Mouse (Mus musculus) midbrain, postnatal 0 days (tissue): ENCODE data around the gene Fiz1. TPM values are rescaled to one million over a fixed set of nuclear protein-coding genes. Genes with fewer than 3 reads are reported as not detected.

Source experiments
- ATAC-seq: fragments of 200-750 bp; cut with Nextera tagmentation; 2 replicates; pipeline ENCODE4 v1.8.0; 2017; ENCODE audit warnings: moderate number of reproducible peaks, mild to moderate bottlenecking, moderate TSS enrichment, moderate library complexity; ENCODE audit not compliant: low FRiP score
- DNase-seq: peaks from one replicate; pipeline ENCODE4 v3.0.0-alpha.2; 2015; ENCODE audit warnings: low spot score
- H3K27ac ChIP-seq: fragments of 300-500 bp; sonication (generic); 2 replicates; pipeline ENCODE4 v1.5.1; 2014; ENCODE audit warnings: low read depth, mild to moderate bottlenecking, low read length, mixed read lengths
- H3K27me3 ChIP-seq: fragments of 300-500 bp; sonication (generic); 2 replicates; pipeline ENCODE4 v1.6.1; 2014; ENCODE audit warnings: low read length, control low read depth, mixed read lengths; ENCODE audit not compliant: insufficient read depth
- H3K36me3 ChIP-seq: fragments of 300-500 bp; sonication (generic); 2 replicates; pipeline ENCODE4 v1.6.1; 2014; ENCODE audit warnings: low read length, control low read depth, mixed read lengths; ENCODE audit not compliant: insufficient read depth
- H3K4me1 ChIP-seq: fragments of 300-500 bp; sonication (generic); 2 replicates; pipeline ENCODE4 v1.6.1; 2014; ENCODE audit warnings: mild to moderate bottlenecking, control low read depth, antibody characterized with exemption, low read length, mixed read lengths; ENCODE audit not compliant: insufficient read depth
- H3K4me2 ChIP-seq: fragments of 300-500 bp; sonication (generic); 2 replicates; pipeline ENCODE4 v1.6.1; 2014; ENCODE audit warnings: low read depth, mild to moderate bottlenecking, low read length, mixed read lengths; ENCODE audit not compliant: poor library complexity, severe bottlenecking
- H3K4me3 ChIP-seq: fragments of 300-500 bp; sonication (generic); 2 replicates; pipeline ENCODE4 v1.5.1; 2014; ENCODE audit warnings: low read depth, mild to moderate bottlenecking, low read length, moderate library complexity
- H3K9ac ChIP-seq: fragments of 300-500 bp; sonication (generic); replicated peaks from 2 replicates; pipeline ENCODE4 v1.6.1; 2014; ENCODE audit warnings: mild to moderate bottlenecking, low read length, moderate library complexity, mixed read lengths; ENCODE audit not compliant: poor library complexity, severe bottlenecking
- H3K9me3 ChIP-seq: fragments of 300-500 bp; sonication (generic); 2 replicates; pipeline ENCODE4 v1.6.1; 2016; ENCODE audit warnings: low read length, control low read depth
- CTCF ChIP-seq: IDR thresholded peaks from 2 replicates; pipeline ENCODE4 v1.5.1; 2016; ENCODE audit warnings: antibody characterized with exemption, mild to moderate bottlenecking
- WGBS: fragments of 180-500 bp; shearing (Covaris S2); extraction: QIAGEN DNeasy Blood & Tissue Kit; methylation state at CpG from one replicate; pipeline ENCODE4 v1.1.7; 2014; 5-methylcytosine and 5-hydroxymethylcytosine counted together
- polyA plus RNA-seq: library from polyadenylated mRNA; unstranded; fragments of >200 nt; fragmentation: Nextera tagmentation; extraction: Ambion mirVana; gene quantifications from 2 replicates; pipeline ENCODE4 v1.2.1, GENCODE M21; 2015
- total RNA-seq: library from RNA; depleted of rRNA; stranded (reverse); fragments of >200 nt; gene quantifications from 2 replicates; pipeline ENCODE4 v1.2.3, GENCODE M21; 2014; rRNA removed

Gene Fiz1
- total and polyA plus RNA-seq, 2 experiments from 2014 or later, result 25.7 to 36.1 TPM

DNA sequence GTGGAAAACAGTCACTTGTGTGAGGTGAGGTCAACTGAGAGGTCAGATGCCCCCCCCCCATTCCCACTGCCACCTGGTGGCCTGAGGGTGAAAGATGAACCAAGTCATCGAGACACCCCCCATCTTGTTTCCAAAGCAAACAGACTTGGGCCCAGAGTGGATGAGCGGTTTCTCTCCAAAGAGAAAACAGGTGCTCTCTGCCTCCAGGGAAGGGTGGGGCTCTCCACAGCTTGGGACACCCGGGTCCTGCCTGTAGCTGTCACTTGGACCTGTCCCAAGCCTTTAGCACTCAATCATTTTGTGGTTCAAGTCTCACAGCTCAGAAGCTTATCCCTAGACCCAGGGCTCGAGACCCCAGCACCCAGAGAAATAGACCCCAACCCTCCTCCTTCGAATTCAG lies 51.0 kb downstream of the Fiz1 start:
- Histone ChIP-seq H3K9ac (no peak overlapping the region), H3K4me1 (no peaks in the 10 kb centered on the region), H3K4me2 (no peak overlapping the region), H3K27me3 (no peaks in the 10 kb centered on the region), H3K36me3 (no peaks in the 10 kb centered on the region), H3K9me3 (no peaks in the 10 kb centered on the region), H3K4me3 (no peak overlapping the region), H3K27ac (no peak overlapping the region)
- ATAC-seq (no peak), DNase-seq (no peak)
- 80% methylated on average over 5 of the region's 5 CpGs for WGBS
- TF ChIP-seq CTCF, result no peak

- H3K9me3 ChIP-seq, result no peaks in the 10 kb centered on the region
- no peak overlapping the region for H3K4me3 ChIP-seq
- H3K36me3 ChIP-seq, result no peaks in the 10 kb centered on the region
- no peak for TF ChIP-seq CTCF
- no peak overlapping the region for H3K27ac ChIP-seq
- no peak for DNase-seq
- H3K4me1 ChIP-seq, result no peaks in the 10 kb centered on the region
- no peak for ATAC-seq
- H3K9ac ChIP-seq, result no peak overlapping the region
- H3K4me2 ChIP-seq, result no peak overlapping the region
- no peaks in the 10 kb centered on the region for H3K27me3 ChIP-seq
- 84% methylated on average over 10 of the region's 10 CpGs for WGBS
Observed at GRCm38 (mm10) chr7:4957361-4957760, 57.1 kb downstream of the Fiz1 start.

Other genes with a start within 250 kb of the Fiz1 start
- not detected in 2 replicates for gene Fam71e2, start 243.4 kb downstream of the Fiz1 start, total RNA-seq
- not detected in 2 replicates for gene Fam71e2, start 243.4 kb downstream of the Fiz1 start, polyA plus RNA-seq
- 1.4 and 2.0 TPM in 2 replicates for gene Il11, start 231.8 kb downstream of the Fiz1 start, total RNA-seq
- 1.7 and 2.5 TPM in 2 replicates for gene Il11, start 231.8 kb downstream of the Fiz1 start, polyA plus RNA-seq
- not detected in 2 replicates for gene Tmem190, start 231.8 kb downstream of the Fiz1 start, total RNA-seq
- gene Tmem190, start 231.8 kb downstream of the Fiz1 start, polyA plus RNA-seq, result 0.39 and 0.48 TPM in 2 replicates
- gene Tmem238, start 225.0 kb downstream of the Fiz1 start, total RNA-seq, result 14.6 and 16.6 TPM in 2 replicates
- gene Tmem238, start 225.0 kb downstream of the Fiz1 start, polyA plus RNA-seq, result 16.0 and 18.2 TPM in 2 replicates
- 131 and 177 TPM in 2 replicates for gene Rpl28, start 221.8 kb downstream of the Fiz1 start, total RNA-seq
- gene Rpl28, start 221.8 kb downstream of the Fiz1 start, polyA plus RNA-seq, result 289 TPM in 2 replicates
- gene Ube2s, start 202.1 kb downstream of the Fiz1 start, total RNA-seq, result 264 and 276 TPM in 2 replicates
- 207 and 210 TPM in 2 replicates for gene Ube2s, start 202.1 kb downstream of the Fiz1 start, polyA plus RNA-seq
- gene Shisa7, start 170.0 kb downstream of the Fiz1 start, total RNA-seq, result 51.4 and 68.5 TPM in 2 replicates
- 9.3 and 10.1 TPM in 2 replicates for gene Shisa7, start 170.0 kb downstream of the Fiz1 start, polyA plus RNA-seq
- 1.0 and 2.0 TPM in 2 replicates for gene Isoc2b, start 144.4 kb downstream of the Fiz1 start, total RNA-seq
- 3.7 and 5.8 TPM in 2 replicates for gene Isoc2b, start 144.4 kb downstream of the Fiz1 start, polyA plus RNA-seq
- 5.8 and 7.7 TPM in 2 replicates for gene Isoc2a, start 137.5 kb downstream of the Fiz1 start, total RNA-seq
- gene Isoc2a, start 137.5 kb downstream of the Fiz1 start, polyA plus RNA-seq, result 0.38 and 0.52 TPM in 2 replicates
- gene Gm36210, start 108.2 kb downstream of the Fiz1 start, total RNA-seq, result 0.57 TPM in 1 of 2 replicates, not detected in the other
- gene Gm36210, start 108.2 kb downstream of the Fiz1 start, polyA plus RNA-seq, result 0.32 and 0.43 TPM in 2 replicates
- 10.6 and 12.3 TPM in 2 replicates for gene Zfp628, start 99.5 kb downstream of the Fiz1 start, total RNA-seq
- gene Zfp628, start 99.5 kb downstream of the Fiz1 start, polyA plus RNA-seq, result 5.1 and 5.6 TPM in 2 replicates
- gene Nat14, start 92.7 kb downstream of the Fiz1 start, total RNA-seq, result 44.8 and 49.7 TPM in 2 replicates
- gene Nat14, start 92.7 kb downstream of the Fiz1 start, polyA plus RNA-seq, result 33.2 and 35.9 TPM in 2 replicates
- gene Ssc5d, start 88.9 kb downstream of the Fiz1 start, total RNA-seq, result 1.9 and 3.4 TPM in 2 replicates
- gene Ssc5d, start 88.9 kb downstream of the Fiz1 start, polyA plus RNA-seq, result 1.2 and 1.6 TPM in 2 replicates
- 0.49 TPM in 1 of 2 replicates, not detected in the other for gene Sbk2, start 50.3 kb downstream of the Fiz1 start, total RNA-seq
- gene Sbk2, start 50.3 kb downstream of the Fiz1 start, polyA plus RNA-seq, result 0.20 TPM in 1 of 2 replicates, not detected in the other
- gene Sbk3, start 43.5 kb downstream of the Fiz1 start, total RNA-seq, result 0.49 and 1.8 TPM in 2 replicates
- gene Sbk3, start 43.5 kb downstream of the Fiz1 start, polyA plus RNA-seq, result 0.45 and 0.46 TPM in 2 replicates
- gene Zfp579, start 18.5 kb downstream of the Fiz1 start, total RNA-seq, result 53.2 and 54.3 TPM in 2 replicates
- gene Zfp579, start 18.5 kb downstream of the Fiz1 start, polyA plus RNA-seq, result 43.1 and 43.3 TPM in 2 replicates
- gene Zfp524, start 282 bp downstream of the Fiz1 start, total RNA-seq, result 3.9 and 7.3 TPM in 2 replicates
- gene Zfp524, start 282 bp downstream of the Fiz1 start, polyA plus RNA-seq, result 2.9 and 3.5 TPM in 2 replicates
- not detected in 2 replicates for gene Gm44973, start 799 bp upstream of the Fiz1 start, total RNA-seq
- gene Gm44973, start 799 bp upstream of the Fiz1 start, polyA plus RNA-seq, result 1.2 and 2.6 TPM in 2 replicates
- gene Zfp865, start 5.7 kb upstream of the Fiz1 start, total RNA-seq, result 35.0 and 48.4 TPM in 2 replicates
- 5.5 and 6.8 TPM in 2 replicates for gene Zfp865, start 5.7 kb upstream of the Fiz1 start, polyA plus RNA-seq
- 65.6 and 68.8 TPM in 2 replicates for gene Ccdc106, start 5.9 kb upstream of the Fiz1 start, total RNA-seq
- gene Ccdc106, start 5.9 kb upstream of the Fiz1 start, polyA plus RNA-seq, result 75.4 and 77.3 TPM in 2 replicates
- gene 4632433K11Rik, start 19.4 kb upstream of the Fiz1 start, total RNA-seq, result not detected in 2 replicates
- gene 4632433K11Rik, start 19.4 kb upstream of the Fiz1 start, polyA plus RNA-seq, result not detected in 2 replicates
- 5.0 and 8.0 TPM in 2 replicates for gene Zfp784, start 23.7 kb upstream of the Fiz1 start, total RNA-seq
- gene Zfp784, start 23.7 kb upstream of the Fiz1 start, polyA plus RNA-seq, result 4.3 and 5.4 TPM in 2 replicates
- 55.6 and 77.7 TPM in 2 replicates for gene Zfp580, start 36.8 kb upstream of the Fiz1 start, total RNA-seq
- gene Zfp580, start 36.8 kb upstream of the Fiz1 start, polyA plus RNA-seq, result 154 and 157 TPM in 2 replicates
- 157 and 161 TPM in 2 replicates for gene U2af2, start 47.4 kb upstream of the Fiz1 start, total RNA-seq
- 74.7 and 78.2 TPM in 2 replicates for gene U2af2, start 47.4 kb upstream of the Fiz1 start, polyA plus RNA-seq
- gene Epn1, start 65.5 kb upstream of the Fiz1 start, total RNA-seq, result 399 and 484 TPM in 2 replicates
- 130 and 134 TPM in 2 replicates for gene Epn1, start 65.5 kb upstream of the Fiz1 start, polyA plus RNA-seq
- gene Rfpl4, start 102.3 kb upstream of the Fiz1 start, total RNA-seq, result not detected in 2 replicates
- not detected in 2 replicates for gene Rfpl4, start 102.3 kb upstream of the Fiz1 start, polyA plus RNA-seq
- 1.3 TPM in 1 of 2 replicates, not detected in the other for gene Rasl2-9, start 111.3 kb upstream of the Fiz1 start, total RNA-seq
- 0.57 and 0.72 TPM in 2 replicates for gene Rasl2-9, start 111.3 kb upstream of the Fiz1 start, polyA plus RNA-seq
- gene Vmn1r55, start 135.0 kb upstream of the Fiz1 start, total RNA-seq, result not detected in 2 replicates
- not detected in 2 replicates for gene Vmn1r55, start 135.0 kb upstream of the Fiz1 start, polyA plus RNA-seq
- gene Vmn1r56, start 182.1 kb upstream of the Fiz1 start, total RNA-seq, result not detected in 2 replicates
- gene Vmn1r56, start 182.1 kb upstream of the Fiz1 start, polyA plus RNA-seq, result not detected in 2 replicates
- gene Vmn1r57, start 203.8 kb upstream of the Fiz1 start, total RNA-seq, result not detected in 2 replicates
- not detected in 2 replicates for gene Vmn1r57, start 203.8 kb upstream of the Fiz1 start, polyA plus RNA-seq